Mouse (Mus musculus): ENCODE results near the gene C1qtnf4. TPM values are rescaled to one million over a fixed set of nuclear protein-coding genes. Genes with fewer than 3 reads are reported as not detected.

Gene C1qtnf4
- total RNA-seq (2021): 1.00 and 1.9 TPM in 2 replicates
- long read RNA-seq, partial matches to known transcripts: 0 of 3 reads
- long read RNA-seq, other reads (novel, unspliced or antisense): 3 of 3 reads

GRCm38 (mm10) chr2:90885218-90886041 lies at the start of gene C1qtnf4:
TSS of gene C1qtnf4 (plus strand) at chr2:90885860.
- no peak for DNase-seq

- DNase-seq: no peak
Measured at GRCm38 (mm10) chr2:90838621-90839020, 47.0 kb upstream of the C1qtnf4 start.

GRCm38 (mm10) chr2:90843666-90844065 lies 42.0 kb upstream of the C1qtnf4 start:
- DNase-seq: no peak

- DNase-seq: no peak
Measured at GRCm38 (mm10) chr2:90844262-90844661, 41.4 kb upstream of the C1qtnf4 start.

GRCm38 (mm10) chr2:90845234-90845633 lies 40.4 kb upstream of the C1qtnf4 start:
- DNase-seq: no peak

- DNase-seq: no peak
Measured at GRCm38 (mm10) chr2:90846171-90846570, 39.5 kb upstream of the C1qtnf4 start.

GRCm38 (mm10) chr2:90846597-90846954 lies 39.1 kb upstream of the C1qtnf4 start:
- peak; percentile 6 for DNase-seq

- DNase-seq: peak; percentile 100
Measured at GRCm38 (mm10) chr2:90846955-90847680, 38.5 kb upstream of the C1qtnf4 start, which contains the start of gene Mtch2. TSS of gene Mtch2 (plus strand) at chr2:90847155.

- no peak for DNase-seq
Measured at GRCm38 (mm10) chr2:90847681-90848050, 38.0 kb upstream of the C1qtnf4 start.

- DNase-seq: no peak
Measured at GRCm38 (mm10) chr2:90848331-90848730, 37.3 kb upstream of the C1qtnf4 start.

GRCm38 (mm10) chr2:90850401-90850800 lies 35.3 kb upstream of the C1qtnf4 start:
- DNase-seq: no peak

GRCm38 (mm10) chr2:90861486-90861885 lies 24.2 kb upstream of the C1qtnf4 start:
- DNase-seq: no peak

GRCm38 (mm10) chr2:90864184-90864583 lies 21.5 kb upstream of the C1qtnf4 start:
- DNase-seq: no peak

- DNase-seq: peak; percentile 82
Measured at GRCm38 (mm10) chr2:90866524-90866923, 19.1 kb upstream of the C1qtnf4 start.

- DNase-seq: no peak
Measured at GRCm38 (mm10) chr2:90870136-90870601, 15.5 kb upstream of the C1qtnf4 start.

GRCm38 (mm10) chr2:90871180-90871961 lies 14.3 kb upstream of the C1qtnf4 start:
- DNase-seq: no peak

- DNase-seq: no peak
Measured at GRCm38 (mm10) chr2:90874025-90874424, 11.6 kb upstream of the C1qtnf4 start.

- DNase-seq: no peak
Measured at GRCm38 (mm10) chr2:90875239-90875638, 10.4 kb upstream of the C1qtnf4 start.

GRCm38 (mm10) chr2:90877584-90878259 lies 7.9 kb upstream of the C1qtnf4 start:
- no peak for DNase-seq

- DNase-seq: no peak
Measured at GRCm38 (mm10) chr2:90879419-90879818, 6.2 kb upstream of the C1qtnf4 start.

- no peak for DNase-seq
Measured at GRCm38 (mm10) chr2:90880144-90880785, 5.4 kb upstream of the C1qtnf4 start.
